Mouse (Mus musculus): ENCODE results near the gene Cox4i2.

DNA sequence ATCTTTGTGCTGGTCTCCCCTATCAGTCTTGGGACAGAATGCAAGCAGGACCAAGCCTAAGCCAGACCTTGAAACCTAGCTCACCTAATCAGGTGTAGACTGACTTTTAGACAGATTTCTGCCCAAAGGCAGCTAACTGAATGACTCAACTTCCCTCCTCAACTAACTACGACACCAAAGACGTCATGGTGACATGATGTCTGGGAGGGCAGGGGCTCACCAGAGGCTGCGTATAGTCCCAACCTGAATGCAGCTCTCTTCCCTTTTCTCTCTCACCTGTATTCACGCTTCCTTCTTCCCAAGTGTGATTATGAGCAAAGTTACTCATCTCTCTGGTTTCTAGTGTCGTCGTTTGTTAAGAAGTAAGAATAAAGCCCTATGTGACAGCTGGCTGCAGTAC lies 33.6 kb downstream of the Cox4i2 start:
- TF ChIP-seq CTCF (IDR thresholded peaks at IDR 0.05; ENCODE audit: low read depth, low read length) (no peak), POLR2A (IDR thresholded peaks at IDR 0.05; ENCODE audit: extremely low read depth, insufficient read depth, low read length) (no peak)

Data from liver, adult 2 months (tissue).